Mouse (Mus musculus) forebrain, embryonic 12.5 days (tissue): ENCODE data around the gene Elmo2. TPM values are rescaled to one million over a fixed set of nuclear protein-coding genes. Genes with fewer than 3 reads are reported as not detected.

ENCODE experiments used
- ATAC-seq: fragments of 200-750 bp; cut with Nextera tagmentation; 2 replicates; pipeline ENCODE4 v1.8.0; 2017; ENCODE audit warnings: moderate TSS enrichment; ENCODE audit not compliant: low FRiP score
- H3K27ac ChIP-seq: fragments of 300-500 bp; sonication (generic); 2 replicates; pipeline ENCODE4 v1.5.1; 2016; ENCODE audit warnings: mild to moderate bottlenecking
- H3K27me3 ChIP-seq: fragments of 300-500 bp; sonication (generic); 2 replicates; pipeline ENCODE4 v1.6.1; 2016; ENCODE audit warnings: mild to moderate bottlenecking
- H3K36me3 ChIP-seq: fragments of 300-500 bp; sonication (generic); replicated peaks from 2 replicates; pipeline ENCODE4 v1.6.1; 2016; ENCODE audit warnings: mild to moderate bottlenecking
- H3K4me1 ChIP-seq: fragments of 300-500 bp; sonication (generic); 2 replicates; pipeline ENCODE4 v1.6.1; 2016
- H3K4me2 ChIP-seq: fragments of 300-500 bp; sonication (generic); 2 replicates; pipeline ENCODE4 v1.6.1; 2016; ENCODE audit warnings: mild to moderate bottlenecking, moderate library complexity
- H3K4me3 ChIP-seq: fragments of 300-500 bp; sonication (generic); replicated peaks from 2 replicates; pipeline ENCODE4 v1.5.1; 2016; ENCODE audit warnings: mild to moderate bottlenecking
- H3K9ac ChIP-seq: fragments of 300-500 bp; sonication (generic); 2 replicates; pipeline ENCODE4 v1.6.1; 2016; ENCODE audit warnings: mild to moderate bottlenecking
- H3K9me3 ChIP-seq: fragments of 300-500 bp; sonication (generic); 2 replicates; pipeline ENCODE4 v1.6.1; 2016
- WGBS: fragments of 180-500 bp; shearing (Covaris S2); methylation state at CpG from one replicate; pipeline ENCODE4 v1.1.7; 2016; 5-methylcytosine and 5-hydroxymethylcytosine counted together
- polyA plus RNA-seq: library from polyadenylated mRNA; unstranded; fragments of >200 nt; fragmentation: Nextera tagmentation; extraction: Ambion mirVana; gene quantifications from 2 replicates; pipeline ENCODE4 v1.2.1, GENCODE M21; 2016

Gene Elmo2
- 94.6 and 99.7 TPM in 2 replicates for polyA plus RNA-seq

GRCm38 (mm10) chr2:165326304-165327190 is at the start of gene Elmo2:
Gene Elmo2, minus strand, starts transcription at chr2:165326479.
- H3K4me1 ChIP-seq, result peaks cover 55% of the 10 kb centered on the region
- H3K27me3 ChIP-seq, result peaks cover 17% of the 10 kb centered on the region

GRCm38 (mm10) chr2:165376001-165376400 is 49.7 kb upstream of the Elmo2 start:
- no peak overlapping the region for H3K4me3 ChIP-seq
- H3K27ac ChIP-seq, result 0 out of 2 replicates have a peak overlapping the region, but pooled peaks have one; percentile 8
- H3K27me3 ChIP-seq, result no peaks in the 10 kb centered on the region
- no peak overlapping the region for H3K9ac ChIP-seq
- H3K4me1 ChIP-seq, result peaks cover 13% of the 10 kb centered on the region
- H3K4me2 ChIP-seq, result no peak overlapping the region
- WGBS, result 74% methylated on average over 4 of the region's 4 CpGs
- H3K9me3 ChIP-seq, result no peaks in the 10 kb centered on the region; the same call in 1 of the 2 replicates
- peaks cover 64% of the 10 kb centered on the region for H3K36me3 ChIP-seq
- no peak for ATAC-seq

More at GRCm38 (mm10) chr2:165326304-165327190, at the start of gene Elmo2:
- Histone ChIP-seq H3K4me2 (peak within 1 kb of the TSS; percentile 77), H3K36me3 (no peaks in the 10 kb centered on the region; the same call in 1 of the 2 replicates), H3K4me3 (peak within 1 kb of the TSS; percentile 93), H3K9me3 (no peaks in the 10 kb centered on the region), H3K27ac (peak within 1 kb of the TSS; percentile 89), H3K9ac (peak within 1 kb of the TSS; percentile 89)
- under 1% methylated on average over 50 of the region's 55 CpGs for WGBS
- peak; percentile 97 for ATAC-seq

- no peaks in the 10 kb centered on the region for H3K27me3 ChIP-seq
These were observed 49.2 kb upstream of the Elmo2 start for GRCm38 (mm10) chr2:165375478-165375877.

DNA sequence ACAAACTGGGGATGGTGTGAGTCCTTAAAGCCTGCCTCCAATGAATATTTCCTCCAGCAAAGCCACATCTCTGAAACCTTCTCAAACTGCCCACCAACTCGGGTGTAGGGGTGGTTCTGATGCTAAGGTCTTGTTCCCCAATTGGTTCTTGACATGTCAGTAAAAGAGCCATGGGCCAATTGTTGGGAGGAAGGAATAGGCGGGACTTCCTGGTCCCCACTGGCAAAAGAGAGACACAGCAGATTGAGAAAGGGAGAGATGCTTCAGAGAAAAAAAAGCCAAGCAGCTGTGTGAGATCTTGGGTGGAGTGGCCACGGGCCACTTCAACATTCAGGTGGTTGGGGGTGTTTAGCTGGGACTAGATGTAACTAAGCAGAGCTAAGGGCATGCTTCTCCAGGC is 44.8 kb upstream of the Elmo2 start:
- Histone ChIP-seq H3K9me3 (no peaks in the 10 kb centered on the region), H3K36me3 (peaks cover 18% of the 10 kb centered on the region), H3K27me3 (0 out of 2 replicates have a peak, but pooled peaks cover 3% of the 10 kb centered on the region), H3K9ac (no peak overlapping the region), H3K4me2 (no peak overlapping the region), H3K27ac (no peak overlapping the region), H3K4me1 (peaks cover 33% of the 10 kb centered on the region), H3K4me3 (no peak overlapping the region)
- WGBS, result 10% methylated on average over 3 of the region's 3 CpGs
- no peak for ATAC-seq

More at GRCm38 (mm10) chr2:165375478-165375877, 49.2 kb upstream of the Elmo2 start:
- ATAC-seq, result no peak
- WGBS, result 81% methylated on average over 5 of the region's 5 CpGs
- H3K36me3 ChIP-seq, result peaks cover 59% of the 10 kb centered on the region
- H3K4me2 ChIP-seq, result no peak overlapping the region
- peaks cover 14% of the 10 kb centered on the region for H3K4me1 ChIP-seq
- H3K4me3 ChIP-seq, result no peak overlapping the region
- no peak overlapping the region for H3K9ac ChIP-seq
- H3K9me3 ChIP-seq, result no peaks in the 10 kb centered on the region; the same call in 1 of the 2 replicates
- 0 out of 2 replicates have a peak overlapping the region, but pooled peaks have one; percentile 8 for H3K27ac ChIP-seq

DNA sequence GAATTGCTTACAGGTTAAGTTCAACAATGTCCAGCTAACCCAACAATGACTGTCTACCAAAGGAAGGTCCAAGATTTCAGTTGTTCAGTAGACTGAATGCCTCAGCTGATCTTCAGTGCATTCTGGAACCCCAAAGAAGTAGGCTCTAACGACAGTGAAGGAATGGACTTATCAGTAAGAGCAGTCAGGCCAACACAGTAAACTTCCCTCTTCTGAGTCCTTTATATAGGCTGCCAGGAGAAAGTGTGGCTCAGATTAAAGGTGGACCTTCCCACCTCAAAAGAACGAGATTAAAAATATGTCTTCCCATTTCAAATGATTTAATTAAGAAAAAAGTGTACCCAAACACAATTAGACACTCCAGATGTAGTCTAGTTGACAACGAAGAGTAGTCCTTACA is 44.1 kb upstream of the Elmo2 start:
- peaks cover 33% of the 10 kb centered on the region for H3K4me1 ChIP-seq
- peaks cover 12% of the 10 kb centered on the region for H3K36me3 ChIP-seq

GRCm38 (mm10) chr2:165368496-165368895 is 42.2 kb upstream of the Elmo2 start, which contains the start of gene Zfp663:
Gene Zfp663, minus strand, starts transcription at chr2:165368729.
- WGBS, result under 1% methylated on average over 27 of the region's 27 CpGs
- H3K9me3 ChIP-seq, result no peaks in the 10 kb centered on the region
- H3K27ac ChIP-seq, result peak within 1 kb of the TSS; percentile 84
- H3K36me3 ChIP-seq, result no peaks in the 10 kb centered on the region
- peak; percentile 78 for ATAC-seq
- H3K27me3 ChIP-seq, result peaks cover 16% of the 10 kb centered on the region
- H3K4me2 ChIP-seq, result peak within 1 kb of the TSS; percentile 84
- peaks cover 41% of the 10 kb centered on the region for H3K4me1 ChIP-seq
- peak within 1 kb of the TSS; percentile 51 for H3K4me3 ChIP-seq
- H3K9ac ChIP-seq, result peak within 1 kb of the TSS; percentile 67

More for the DNA sequence above, 44.1 kb upstream of the Elmo2 start:
- no peak for ATAC-seq
- Histone ChIP-seq H3K4me2 (no peak overlapping the region), H3K27ac (no peak overlapping the region), H3K27me3 (peaks cover 7% of the 10 kb centered on the region; the same call in 1 of the 2 replicates), H3K4me3 (no peak overlapping the region), H3K9me3 (no peaks in the 10 kb centered on the region), H3K9ac (no peak overlapping the region)
- WGBS, result 77% methylated on average over 3 of the region's 3 CpGs

DNA sequence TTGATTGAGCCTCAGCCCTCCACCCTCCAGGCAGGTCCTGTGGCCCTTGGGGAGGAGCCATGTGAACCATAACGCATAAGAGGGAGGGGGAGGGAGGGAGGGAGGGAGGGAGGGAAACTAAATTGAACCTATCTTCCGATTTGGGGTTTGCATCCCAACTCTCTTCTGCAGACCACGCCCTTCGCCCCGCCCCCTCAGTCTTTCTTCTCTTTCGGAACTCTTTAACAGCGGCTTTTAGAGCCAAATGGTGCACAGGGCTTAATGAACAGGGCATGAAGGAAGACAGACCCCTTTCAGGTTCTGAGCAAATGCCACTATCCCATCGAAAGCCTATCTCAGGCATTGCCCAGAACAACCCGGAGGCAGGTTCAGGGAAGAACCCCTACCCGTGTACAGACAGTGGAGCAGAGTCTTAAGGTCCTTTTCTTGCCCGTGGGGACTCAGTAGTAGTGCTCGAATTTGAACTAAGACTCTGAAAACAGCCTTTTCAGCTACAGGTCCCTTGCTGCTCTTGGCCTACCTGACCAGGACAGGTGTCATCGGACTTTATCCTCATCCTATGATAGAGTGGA is 41.7 kb upstream of the Elmo2 start:
- Histone ChIP-seq H3K36me3 (no peaks in the 10 kb centered on the region), H3K9me3 (no peaks in the 10 kb centered on the region), H3K4me1 (peaks cover 41% of the 10 kb centered on the region), H3K4me3 (peak overlapping the region; percentile 51), H3K27ac (peak overlapping the region; percentile 84), H3K27me3 (peaks cover 16% of the 10 kb centered on the region), H3K9ac (peak overlapping the region; percentile 67), H3K4me2 (peak overlapping the region; percentile 84)
- WGBS, result 0% methylated on average over 13 of the region's 13 CpGs
- ATAC-seq, result peak; percentile 36; the same call in 1 of the 2 replicates

DNA sequence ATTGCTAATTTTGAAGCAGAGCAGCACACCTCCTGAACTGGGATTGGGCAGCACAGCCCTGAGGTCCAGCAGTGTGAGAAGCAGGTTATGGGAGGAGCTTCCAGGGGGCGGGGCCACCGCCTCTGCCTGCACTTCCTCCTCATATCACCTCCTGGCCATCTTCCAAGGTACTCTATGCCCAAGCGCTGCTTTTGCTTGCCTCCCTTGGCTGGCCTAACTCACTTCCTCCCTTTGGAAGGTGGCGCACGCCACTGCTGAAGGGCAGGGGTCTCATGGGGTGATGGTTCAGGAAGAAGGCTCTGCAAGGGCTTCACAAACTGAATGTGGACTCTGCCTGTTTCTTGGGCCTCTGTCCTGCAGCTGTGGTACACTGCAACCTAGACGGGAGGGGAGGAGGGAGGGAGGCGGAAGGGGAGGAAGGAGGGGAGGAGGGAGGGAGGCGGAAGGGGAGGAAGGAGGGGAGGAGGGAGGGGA is 40.8 kb upstream of the Elmo2 start:
- 0 out of 2 replicates have a peak overlapping the region, but pooled peaks have one; percentile 57 for H3K27ac ChIP-seq
- H3K4me3 ChIP-seq, result peak overlapping the region; percentile 51
- 19% methylated on average over 5 of the region's 8 CpGs for WGBS
- no peaks in the 10 kb centered on the region for H3K36me3 ChIP-seq
- H3K27me3 ChIP-seq, result peaks cover 19% of the 10 kb centered on the region
- H3K4me1 ChIP-seq, result peaks cover 41% of the 10 kb centered on the region
- no peak overlapping the region for H3K9ac ChIP-seq
- peak overlapping the region; percentile 84 for H3K4me2 ChIP-seq
- H3K9me3 ChIP-seq, result no peaks in the 10 kb centered on the region
- ATAC-seq, result no peak

GRCm38 (mm10) chr2:165364334-165365091 is 38.2 kb upstream of the Elmo2 start:
- Histone ChIP-seq H3K27ac (no peak overlapping the region), H3K4me1 (peaks cover 36% of the 10 kb centered on the region), H3K4me3 (no peak overlapping the region), H3K9ac (no peak overlapping the region), H3K9me3 (no peaks in the 10 kb centered on the region), H3K4me2 (peak overlapping the region; percentile 31), H3K36me3 (no peaks in the 10 kb centered on the region), H3K27me3 (peaks cover 19% of the 10 kb centered on the region)
- 15% methylated on average over 21 of the region's 21 CpGs for WGBS
- ATAC-seq, result no peak

DNA sequence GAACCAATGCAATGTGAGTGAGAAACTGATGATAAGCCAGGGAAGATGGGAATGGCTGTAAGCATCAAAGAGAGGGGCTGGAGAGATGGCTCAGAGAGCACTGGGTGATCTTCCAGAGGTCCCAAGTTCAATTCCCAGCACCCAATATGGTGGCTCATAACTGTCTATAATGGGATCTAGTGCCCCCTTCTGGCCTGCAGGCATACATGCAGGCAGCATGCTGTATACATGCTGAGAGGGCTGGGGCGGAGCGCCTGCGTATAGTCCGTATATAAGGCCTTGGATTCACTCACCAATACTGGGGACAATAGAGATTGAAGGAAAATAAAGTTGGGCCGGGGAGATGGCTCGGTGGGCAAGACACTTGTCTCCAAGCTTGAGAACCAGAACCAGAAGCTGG is 37.0 kb upstream of the Elmo2 start:
- H3K9ac ChIP-seq, result no peak overlapping the region
- ATAC-seq, result no peak
- WGBS, result 83% methylated on average over 6 of the region's 6 CpGs

GRCm38 (mm10) chr2:165360861-165361260 is 34.6 kb upstream of the Elmo2 start:
- no peak overlapping the region for H3K9ac ChIP-seq
- 0% methylated on average over 1 of the region's 1 CpGs for WGBS
- H3K4me2 ChIP-seq, result no peak overlapping the region
- H3K4me1 ChIP-seq, result peaks cover 9% of the 10 kb centered on the region
- peaks cover 1% of the 10 kb centered on the region; the same call in 1 of the 2 replicates for H3K9me3 ChIP-seq
- H3K27ac ChIP-seq, result no peak overlapping the region
- peaks cover 16% of the 10 kb centered on the region for H3K27me3 ChIP-seq
- no peak overlapping the region for H3K4me3 ChIP-seq
- peak; percentile 70 for ATAC-seq
- no peaks in the 10 kb centered on the region for H3K36me3 ChIP-seq

More for the DNA sequence above, 37.0 kb upstream of the Elmo2 start:
- Histone ChIP-seq H3K36me3 (no peaks in the 10 kb centered on the region), H3K4me1 (peaks cover 28% of the 10 kb centered on the region), H3K4me2 (no peak overlapping the region), H3K4me3 (no peak overlapping the region), H3K9me3 (no peaks in the 10 kb centered on the region), H3K27me3 (peaks cover 19% of the 10 kb centered on the region), H3K27ac (no peak overlapping the region)
